Mouse (Mus musculus) kidney, postnatal 36 days (tissue): ENCODE data around the gene Notch3.
A peak's percentile ranks its signal among the peaks of the same experiment; 100 is the strongest.
"Not testable (repeated sequence)": the region's sequence is repeated elsewhere in the genome, so short reads cannot be mapped to it uniquely, and the experiment has no call there.

ENCODE experiments used
- DNase-seq, 2 experiments: peaks; one replicate each; pipeline ENCODE4 v3.0.0; 2021 to 2022; ENCODE audit warnings: mixed read lengths in 2 of 2

The Notch3 gene

GRCm38 (mm10) chr17:32117287-32117871, 49.3 kb downstream of the Notch3 start:
- peak; percentile 55 to 67 for DNase-seq

GRCm38 (mm10) chr17:32116586-32117286, 49.9 kb downstream of the Notch3 start:
- no peak for DNase-seq

DNA sequence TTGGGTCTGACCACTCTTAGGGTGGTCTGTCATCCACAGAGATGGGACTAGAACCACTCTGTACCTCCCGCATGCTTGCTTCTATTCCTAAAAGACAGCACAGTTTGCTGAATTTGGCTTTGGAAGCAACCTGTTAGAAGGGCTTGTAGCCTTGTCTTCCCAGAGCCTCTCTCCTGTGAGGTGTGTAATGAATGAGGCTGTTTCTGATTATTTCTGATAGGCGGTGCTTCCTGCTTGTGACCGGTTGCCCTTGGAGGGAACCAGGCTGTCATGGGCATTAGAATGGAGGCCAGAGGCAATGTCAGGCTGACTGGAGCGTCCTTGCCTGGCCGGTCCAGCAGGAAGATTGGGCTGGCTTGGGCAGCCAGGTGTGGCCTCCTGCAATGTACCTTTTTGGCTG, 52.2 kb downstream of the Notch3 start:
- not testable (repeated sequence) for DNase-seq

GRCm38 (mm10) chr17:32113523-32114421, 52.9 kb downstream of the Notch3 start:
- peak; percentile 92 to 93 for DNase-seq

GRCm38 (mm10) chr17:32113255-32113522, 53.5 kb downstream of the Notch3 start:
- DNase-seq, result no peak

- no peak for DNase-seq
Observed at GRCm38 (mm10) chr17:32112434-32113254, 54.0 kb downstream of the Notch3 start.

DNA sequence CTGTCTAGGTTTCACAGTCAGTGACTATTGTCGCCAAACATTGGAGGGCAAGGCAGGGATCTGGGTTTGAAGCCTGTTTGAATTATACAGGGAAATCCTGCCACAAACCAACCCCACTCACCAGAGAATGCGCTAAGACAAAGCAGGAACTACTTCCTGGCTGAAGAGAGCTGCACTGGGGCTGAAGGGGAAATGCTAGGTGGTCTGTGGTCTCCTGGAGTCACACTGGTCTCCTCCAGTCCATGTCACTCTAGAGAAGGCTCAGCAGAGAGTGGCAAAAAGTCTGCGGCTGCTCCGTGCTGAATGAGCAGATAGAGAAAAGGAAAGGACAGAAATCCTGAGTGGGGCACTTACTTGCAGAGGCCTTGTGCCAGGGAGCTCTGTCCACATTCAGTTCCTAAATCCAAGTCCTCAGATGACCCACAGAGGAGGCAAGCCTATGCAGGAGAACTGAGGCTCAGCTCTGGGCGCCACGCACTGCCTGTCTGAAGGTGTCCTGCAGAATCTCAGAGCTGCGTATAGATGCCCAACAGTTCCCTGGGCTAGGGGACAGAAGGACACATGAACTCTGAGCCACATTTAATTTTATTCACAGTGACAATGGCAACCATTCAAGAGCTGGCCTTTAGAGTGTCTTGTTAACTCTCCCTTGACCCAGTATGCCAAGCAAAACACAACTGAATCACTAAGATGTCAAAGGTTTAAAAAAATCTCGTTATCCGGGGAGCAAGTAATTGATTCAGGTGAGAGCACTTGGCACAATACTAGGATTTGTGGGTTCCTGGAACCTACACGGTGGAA, 55.5 kb downstream of the Notch3 start:
- DNase-seq, result peak in 1 of 2 experiments; percentile 40

GRCm38 (mm10) chr17:32110424-32110823, 56.2 kb downstream of the Notch3 start:
- DNase-seq, result peak; percentile 60 to 79

GRCm38 (mm10) chr17:32109201-32109940, 57.3 kb downstream of the Notch3 start:
- no peak for DNase-seq

DNA sequence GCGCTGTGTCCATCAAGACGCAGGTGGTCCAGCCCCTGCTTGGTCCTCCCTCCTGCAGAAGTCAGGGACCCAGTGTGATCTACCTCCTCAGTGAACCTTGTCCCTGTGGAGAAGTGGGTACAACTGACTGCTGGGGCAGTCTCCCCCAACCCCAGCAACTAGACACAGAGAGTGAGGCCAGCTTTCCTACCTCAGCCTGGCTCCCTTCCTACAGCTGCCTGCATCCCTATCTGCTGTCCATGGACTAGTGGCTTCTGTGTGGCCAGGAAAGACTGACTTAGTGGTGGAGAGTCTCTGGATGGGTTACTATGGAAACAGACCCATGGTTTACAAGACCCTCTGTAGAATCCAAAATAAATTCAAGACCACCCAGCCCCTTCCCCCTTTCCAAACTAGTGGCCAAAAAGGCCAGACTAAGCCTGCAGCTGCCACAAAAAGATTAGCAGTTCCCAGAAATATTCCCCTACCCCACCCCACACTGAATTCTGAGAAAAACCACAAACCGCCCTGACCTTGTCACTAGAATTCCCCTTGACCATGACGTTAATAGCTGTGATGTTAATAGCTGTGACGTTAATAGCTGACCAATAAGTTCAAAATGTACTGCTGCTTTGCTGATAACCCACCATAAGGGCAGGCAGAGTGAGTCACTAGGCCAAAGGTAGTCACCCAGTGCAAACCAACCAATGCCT, 58.2 kb downstream of the Notch3 start:
- DNase-seq, result not testable (repeated sequence)

DNA sequence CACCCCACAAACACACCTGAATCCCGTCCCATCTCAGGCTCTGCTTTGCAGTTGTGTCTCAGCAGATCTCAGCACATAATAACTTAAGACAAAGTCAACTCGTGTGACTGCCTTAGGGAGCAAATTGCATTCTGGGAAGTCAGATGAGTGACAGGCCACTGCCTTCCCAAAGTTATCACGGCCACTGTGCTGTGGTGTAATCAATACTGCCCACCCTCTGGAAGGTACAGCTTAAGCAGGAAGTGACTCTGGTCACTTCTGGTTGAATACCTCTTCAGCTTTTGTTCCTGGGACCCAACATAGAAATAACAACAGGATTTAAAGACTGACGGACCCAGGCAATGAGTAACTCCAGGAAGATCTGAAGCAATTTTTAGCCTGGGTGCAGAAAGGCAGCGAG, 58.8 kb downstream of the Notch3 start:
- DNase-seq, result no peak

DNA sequence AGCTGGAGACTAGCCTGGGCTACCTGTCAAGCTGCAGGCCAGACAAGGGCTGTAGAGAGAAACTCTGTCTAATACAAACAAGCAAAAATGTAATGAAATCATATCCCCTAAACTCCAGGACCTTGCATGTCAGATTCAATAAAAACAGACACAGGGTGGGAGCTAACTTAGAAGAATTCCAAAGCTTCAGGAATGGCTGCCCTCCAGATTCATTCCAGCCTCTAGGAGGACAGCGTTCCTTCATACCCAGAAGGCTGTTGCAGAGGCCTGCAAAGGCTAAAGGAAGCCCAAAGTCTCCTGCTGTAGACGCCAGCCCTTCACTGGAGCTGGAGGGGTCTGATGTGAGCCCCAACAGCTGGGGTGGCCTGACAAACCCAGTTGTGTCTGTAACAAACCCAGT, 60.3 kb downstream of the Notch3 start:
- DNase-seq, result no peak

DNA sequence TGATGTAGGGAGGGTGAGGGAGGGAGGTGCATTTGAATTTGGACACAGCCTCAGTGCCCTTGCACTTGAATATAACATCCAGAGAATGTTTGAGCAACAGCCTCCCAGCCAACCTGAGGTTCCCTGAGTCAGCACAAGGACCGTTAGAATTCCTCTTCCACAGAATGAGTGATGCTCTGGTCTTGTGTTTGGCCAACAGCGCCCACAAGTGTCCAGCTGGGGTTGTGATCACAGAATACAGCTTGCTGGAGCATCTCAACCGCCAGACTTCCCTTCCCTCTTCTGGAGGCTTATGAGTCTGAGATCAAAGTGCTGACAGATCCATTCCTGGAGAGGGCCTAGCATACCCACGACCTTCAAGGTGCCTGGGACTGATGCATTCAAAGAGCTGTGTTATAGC, 63.6 kb downstream of the Notch3 start:
- peak; percentile 45 to 71 for DNase-seq

GRCm38 (mm10) chr17:32099943-32100586, 66.6 kb downstream of the Notch3 start:
- peak; percentile 90 to 95 for DNase-seq

GRCm38 (mm10) chr17:32099574-32099942, 67.1 kb downstream of the Notch3 start:
- DNase-seq, result no peak

DNA sequence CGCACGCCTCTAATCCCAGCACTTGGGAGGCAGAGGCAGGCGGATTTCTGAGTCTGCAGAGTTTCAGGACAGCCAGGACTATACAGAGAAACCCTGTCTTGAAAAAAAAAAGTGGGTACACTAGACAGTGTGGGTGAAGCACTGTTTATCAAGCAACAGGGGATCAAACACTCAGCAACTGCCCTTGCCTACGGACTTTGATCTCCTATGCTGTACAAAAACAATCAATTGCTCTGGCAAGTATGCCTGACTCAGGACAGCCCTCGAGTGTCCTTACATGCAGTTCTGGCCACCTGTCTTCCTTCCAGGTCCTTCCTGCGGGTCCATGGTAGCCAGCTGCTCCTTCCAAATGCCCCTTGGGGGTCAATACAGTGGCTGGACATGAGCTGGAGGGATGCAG, 67.7 kb downstream of the Notch3 start:
- DNase-seq, result not testable (repeated sequence)

- peak; percentile 90 to 91 for DNase-seq
Observed at GRCm38 (mm10) chr17:32097676-32098075, 69.0 kb downstream of the Notch3 start.

DNA sequence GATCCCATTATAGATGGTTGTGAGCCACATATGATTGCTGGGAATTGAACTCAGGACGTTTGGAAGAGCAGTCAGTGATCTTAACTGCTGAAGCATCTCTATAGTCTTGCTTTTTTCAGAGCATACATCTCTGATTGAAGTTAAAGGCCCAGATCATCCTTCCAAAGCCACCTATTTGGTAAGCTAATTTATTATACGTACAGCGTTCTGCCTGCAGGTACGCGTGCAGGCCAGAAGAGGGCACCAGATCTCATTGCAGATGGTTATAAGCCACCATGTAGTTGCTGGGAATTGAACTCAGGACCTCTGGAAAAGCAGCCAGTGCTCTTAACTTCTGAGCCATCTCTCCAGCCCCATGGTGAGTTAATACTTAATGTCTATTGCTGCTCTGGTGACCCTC, 73.8 kb downstream of the Notch3 start:
- no peak for DNase-seq

GRCm38 (mm10) chr17:32092241-32092619, 74.4 kb downstream of the Notch3 start:
- DNase-seq, result no peak
